Mouse (Mus musculus): Measurements from ENCODE around the gene Olfr77.

The Olfr77 gene

GRCm38 (mm10) chr9:19916565-19916964 is at the start of gene Olfr77:
TSS of gene Olfr77 (plus strand) at chr9:19916865.
- no peak for DNase-seq (ENCODE audit: low read depth, low spot score)

- DNase-seq (ENCODE audit: low read depth, low spot score), result no peak
Observed at GRCm38 (mm10) chr9:19887904-19888303, 28.8 kb upstream of the Olfr77 start, which contains the start of gene Olfr862. TSS of gene Olfr862 (minus strand) at chr9:19888004.

- DNase-seq (ENCODE audit: low read depth, low spot score), result no peak
Observed at GRCm38 (mm10) chr9:19911170-19911569, 5.5 kb upstream of the Olfr77 start.

Measured in ES-CJ7 (cell line).